Mouse (Mus musculus): ENCODE measurements around the gene Txndc17.

Gene Txndc17

DNA sequence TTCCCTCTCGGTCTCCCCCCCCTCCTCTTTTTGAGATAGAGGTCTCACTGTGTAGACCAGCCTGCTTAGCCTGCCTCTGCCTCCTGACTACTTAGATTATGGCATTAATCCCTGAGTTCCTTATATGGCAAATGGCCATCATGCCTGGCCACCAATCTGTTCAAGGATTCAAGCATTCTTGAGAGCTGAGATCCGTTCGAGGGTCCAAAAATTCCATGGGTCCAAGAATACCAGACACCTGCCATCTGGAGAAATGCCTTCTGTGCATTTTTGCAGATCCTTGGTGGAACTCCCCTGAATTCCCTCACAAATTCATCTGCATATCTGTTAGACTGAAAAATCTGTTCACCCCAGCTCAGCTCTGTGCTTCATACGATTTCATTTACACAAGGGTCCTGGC is 16.1 kb downstream of the Txndc17 start:
- in situ Hi-C loops (cut with MboI) = no loop called here

DNA sequence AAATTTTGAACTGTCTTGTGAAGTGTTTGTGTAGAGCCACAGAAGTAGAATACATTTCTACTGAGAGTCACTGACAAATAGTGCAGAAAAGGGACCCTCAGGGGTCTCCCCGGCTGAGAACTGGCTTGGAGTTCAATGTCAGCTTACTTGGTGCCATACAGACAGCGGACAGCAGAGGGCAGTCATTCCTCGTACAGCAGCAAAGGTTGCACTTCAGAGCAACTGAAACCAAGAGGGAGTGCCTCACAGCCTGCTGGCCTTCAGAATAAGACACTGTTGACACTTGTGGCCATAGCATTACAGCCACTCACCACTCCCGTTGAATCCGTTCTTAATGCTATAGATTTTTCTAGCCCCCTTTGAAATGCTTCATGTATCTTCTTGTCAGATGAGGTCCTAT is 17.5 kb downstream of the Txndc17 start:
- in situ Hi-C loops (cut with MboI) = no loop called here

DNA sequence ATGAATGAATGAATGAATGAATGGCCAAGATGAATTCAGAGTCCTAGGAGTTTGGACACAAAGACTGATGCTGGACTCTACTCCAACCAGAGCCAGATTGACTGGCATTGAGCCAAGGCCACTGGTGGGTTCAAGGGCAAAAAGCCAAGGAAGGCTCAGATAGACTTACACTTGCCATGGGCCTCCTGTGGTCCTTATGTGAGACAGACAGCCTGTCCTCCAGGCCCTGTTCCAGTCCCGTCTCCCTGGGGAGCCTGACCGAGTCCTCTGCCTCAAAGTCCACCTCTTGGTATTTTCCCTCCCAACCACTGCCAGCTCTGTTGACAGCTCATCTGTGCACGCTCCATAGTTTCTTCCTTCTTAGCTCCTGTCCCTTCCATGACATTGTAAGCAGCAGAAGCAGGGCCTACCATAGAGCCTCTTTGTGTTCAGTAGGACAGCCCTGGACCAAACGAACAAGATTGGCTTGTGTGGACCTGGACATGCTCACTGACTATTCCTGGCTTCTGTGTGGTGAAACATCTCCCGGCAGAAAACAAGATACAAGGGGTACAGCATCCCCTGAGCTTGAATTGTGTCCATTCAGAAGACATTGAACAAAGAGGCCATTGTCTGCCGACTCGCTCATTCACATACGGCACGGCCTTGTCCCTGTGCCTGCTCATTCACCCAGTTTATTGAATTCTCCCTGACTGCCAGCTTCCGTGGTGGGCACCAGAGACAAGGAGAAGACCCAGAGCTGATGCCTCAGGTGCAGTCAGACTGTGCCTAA is 18.9 kb downstream of the Txndc17 start:
- in situ Hi-C loops (cut with MboI) = no loop called here

DNA sequence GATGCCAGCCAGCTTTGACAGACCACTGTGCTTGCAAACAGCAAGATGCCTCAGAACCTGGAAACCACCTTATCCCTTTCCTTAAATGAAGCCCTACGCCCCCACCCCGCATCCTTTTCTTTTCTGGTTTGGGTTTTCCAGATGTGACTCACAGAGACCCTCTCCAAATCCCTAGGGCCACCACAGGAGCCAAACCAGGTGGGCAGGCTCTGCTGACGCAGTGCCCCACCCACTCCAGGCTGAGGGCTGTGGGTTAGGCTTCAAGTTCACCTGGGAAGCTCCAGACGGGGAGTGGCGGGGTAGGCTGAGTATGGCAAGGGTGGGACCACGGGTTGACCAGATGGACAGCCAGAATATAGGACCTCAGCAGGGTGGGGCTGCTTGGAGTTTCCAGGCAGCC is 19.6 kb downstream of the Txndc17 start:
- in situ Hi-C loops (cut with MboI) = no loop called here

DNA sequence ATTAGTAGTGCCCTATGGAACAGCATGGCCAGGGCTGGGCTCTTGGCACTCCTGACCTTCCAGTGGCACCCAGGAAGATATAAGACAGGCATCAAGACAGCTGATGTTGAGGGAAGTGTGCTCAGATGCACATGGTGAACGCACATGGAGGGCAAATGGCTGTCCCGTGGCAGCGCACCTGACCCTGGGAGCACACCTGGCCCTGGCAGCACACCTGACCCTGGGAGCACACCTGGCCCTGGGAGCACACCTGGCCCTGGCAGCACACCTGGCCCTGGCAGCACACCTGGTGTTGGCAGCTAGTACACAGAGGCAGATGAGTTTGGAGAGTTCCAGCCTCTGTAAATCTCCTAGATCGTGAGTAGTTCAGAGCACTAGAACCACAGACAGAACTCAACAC is 21.2 kb downstream of the Txndc17 start:
- in situ Hi-C loops (cut with MboI) = no loop called here

DNA sequence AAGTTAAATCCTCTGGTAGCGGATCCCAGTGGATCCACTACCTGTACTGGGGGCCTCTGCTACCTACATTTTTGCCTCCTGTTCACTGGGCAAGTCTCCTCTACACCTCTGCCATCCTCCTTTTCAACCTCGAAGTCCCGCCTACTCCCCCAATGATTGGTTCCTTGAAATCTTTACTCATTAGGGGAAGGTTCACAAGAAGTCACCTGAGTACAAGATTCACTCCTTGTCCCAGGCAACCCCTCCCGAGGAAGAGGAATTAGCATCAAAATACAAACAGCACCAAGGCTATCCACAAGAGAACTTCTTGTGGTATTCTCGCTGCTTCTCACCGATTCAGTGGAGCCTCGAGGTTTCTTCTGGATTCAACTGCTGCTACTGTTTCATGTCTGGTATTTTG is 24.7 kb downstream of the Txndc17 start:
- in situ Hi-C loops (cut with MboI) = no loop called here

DNA sequence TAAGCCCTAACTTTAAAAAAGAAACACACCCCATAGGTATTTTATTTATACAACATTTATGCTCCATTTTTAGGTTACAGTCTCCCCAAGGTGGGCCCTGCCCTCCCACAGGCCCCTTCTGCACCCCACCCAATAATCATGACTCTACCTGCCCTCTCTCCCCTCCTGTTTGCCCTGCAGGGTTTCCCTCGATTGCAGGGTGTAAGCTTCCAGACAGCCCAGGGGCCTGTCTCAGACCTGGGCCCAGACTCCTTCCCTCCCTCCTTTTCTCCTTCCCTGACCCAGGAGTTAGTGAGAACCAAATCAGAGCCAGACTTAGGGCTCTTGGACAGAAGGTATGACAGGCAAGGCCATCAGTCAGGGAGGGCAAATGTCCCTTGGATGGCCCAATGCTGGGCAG is 25.6 kb downstream of the Txndc17 start:
- in situ Hi-C loops (cut with MboI) = no loop called here

DNA sequence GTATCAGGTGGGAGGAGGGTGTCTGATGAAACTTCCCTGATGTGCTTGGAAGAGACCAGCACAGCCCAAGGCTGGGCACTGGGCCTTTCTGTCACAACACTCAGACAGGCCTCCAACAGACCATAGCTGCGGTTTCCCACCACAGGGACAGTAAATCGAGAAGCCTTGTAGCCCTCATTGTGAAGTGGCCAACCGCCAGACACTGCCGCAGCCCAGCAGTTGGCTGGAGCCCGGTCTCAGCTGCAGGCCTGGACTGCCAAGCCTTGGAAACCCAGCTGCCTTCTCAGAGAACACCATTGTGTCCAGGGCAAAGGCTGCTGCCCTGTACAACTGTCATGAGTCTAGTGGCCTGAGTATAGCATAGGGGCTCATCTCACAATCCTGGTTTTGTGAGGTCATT is 26.7 kb downstream of the Txndc17 start:
- in situ Hi-C loops (cut with MboI) = no loop called here

DNA sequence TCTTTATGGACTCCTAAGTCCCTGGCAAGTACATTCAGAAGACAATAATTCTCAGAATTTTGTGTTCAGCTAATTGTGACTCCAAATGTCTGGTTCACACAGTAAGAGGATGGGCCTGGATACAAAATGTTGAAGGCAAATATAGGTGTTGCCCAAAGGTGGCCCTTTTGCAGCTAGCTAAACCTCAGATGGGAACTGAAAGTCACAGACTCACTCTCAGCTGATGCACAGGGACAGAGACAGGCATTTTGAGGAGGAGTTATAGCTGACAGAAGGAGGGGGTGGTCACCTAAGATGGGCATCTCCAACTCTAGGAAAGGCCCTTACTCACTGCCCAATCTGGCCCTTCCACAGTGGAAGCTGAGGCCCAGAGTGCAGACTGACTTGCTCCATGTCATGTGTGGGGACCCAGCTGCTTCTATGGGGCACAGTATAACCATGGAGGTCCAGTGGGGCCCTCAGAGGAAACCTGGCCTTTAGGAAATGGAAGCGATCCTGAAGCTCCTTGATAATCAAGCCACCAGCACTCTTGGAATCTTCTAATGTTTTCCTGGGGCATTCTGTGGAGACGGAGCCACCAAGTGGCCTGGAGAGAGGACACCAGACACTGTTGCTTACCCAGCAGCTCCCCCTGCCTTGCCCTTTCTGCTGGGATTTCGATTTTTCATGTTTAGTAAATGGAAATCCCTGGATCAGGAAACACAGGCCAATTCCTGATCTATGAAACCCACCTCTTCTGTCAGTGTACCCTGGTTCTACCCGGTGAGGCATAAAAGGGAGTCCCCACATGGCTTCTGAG is 32.9 kb downstream of the Txndc17 start:
- in situ Hi-C loops (cut with MboI) = no loop called here

DNA sequence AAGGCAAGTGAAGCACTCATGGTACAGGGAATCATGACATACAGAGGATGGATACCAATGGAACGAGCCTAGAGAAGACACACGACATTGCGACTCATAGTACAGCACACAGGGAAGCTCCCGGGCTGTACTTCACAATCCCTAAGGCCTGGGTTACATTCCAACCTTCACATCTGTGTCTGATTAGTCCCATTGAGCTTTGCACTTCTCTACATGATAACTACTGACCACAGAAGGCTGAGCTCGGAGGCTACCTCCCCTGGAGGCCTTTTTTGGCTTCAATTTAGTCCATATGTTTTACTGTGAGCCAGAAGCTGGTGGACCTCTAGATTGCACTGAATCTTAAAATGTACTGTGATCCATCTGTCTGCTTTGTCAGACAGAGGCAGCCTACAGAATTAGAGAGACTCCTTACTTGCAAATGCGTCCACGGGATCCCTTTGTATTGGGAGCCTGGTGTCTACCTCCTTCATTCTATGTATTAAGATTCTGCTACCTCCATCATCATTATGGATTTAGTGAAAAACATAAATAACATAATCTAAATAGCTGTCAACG is 37.9 kb downstream of the Txndc17 start:
- in situ Hi-C loops (cut with MboI) = no loop called here

DNA sequence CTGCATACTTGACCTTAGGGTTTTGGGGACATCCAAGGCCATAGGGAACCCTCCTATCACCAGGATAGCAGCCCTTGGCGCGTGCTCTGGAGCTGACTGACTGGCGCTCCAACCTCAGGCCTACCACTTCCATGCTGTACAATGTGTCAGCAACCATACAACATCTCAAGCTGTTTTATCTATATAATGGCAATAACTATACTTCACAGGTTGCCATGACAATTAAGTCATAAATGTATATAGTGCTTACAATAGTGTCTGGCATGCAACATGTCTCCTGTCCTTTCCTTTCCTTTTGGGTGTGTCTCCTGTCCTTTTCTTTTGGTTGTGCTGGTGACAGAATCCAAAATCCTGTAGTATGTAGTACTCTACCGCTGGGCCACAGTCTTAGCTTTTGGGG is 48.3 kb downstream of the Txndc17 start:
- in situ Hi-C loops (cut with MboI) = no loop called here

DNA sequence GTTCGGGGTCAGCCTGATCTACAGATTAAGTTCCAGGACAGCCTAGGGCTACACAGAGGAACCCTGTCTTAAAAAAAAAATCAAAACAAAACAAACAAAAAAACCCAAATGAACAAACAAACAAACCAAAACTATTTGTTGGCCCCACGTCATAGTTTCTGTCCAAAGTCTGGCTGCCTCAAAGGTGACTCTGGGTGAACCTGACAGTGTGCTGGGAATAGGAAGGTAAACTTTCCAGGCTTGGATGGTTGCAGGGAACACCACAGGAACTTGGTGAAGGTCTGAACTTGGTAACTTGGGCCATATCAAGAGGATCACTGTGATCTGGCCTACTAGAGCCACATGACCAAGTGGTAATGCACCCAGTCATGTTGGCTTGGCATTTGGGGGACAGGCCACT is 49.1 kb downstream of the Txndc17 start:
- in situ Hi-C loops (cut with MboI) = no loop called here
